Mouse (Mus musculus) layer of hippocampus, adult 2 months (tissue): ENCODE data around the gene Tube1. TPM values are rescaled to one million over a fixed set of nuclear protein-coding genes. Genes with fewer than 3 reads are reported as not detected.
A peak's percentile ranks its signal among the peaks of the same experiment; 100 is the strongest.
"Not testable (repeated sequence)": the region's sequence is repeated elsewhere in the genome, so short reads cannot be mapped to it uniquely, and the experiment has no call there.

Experiments used
- DNase-seq, 2 experiments: peaks; one replicate each; pipeline ENCODE4 v3.0.0; 2022; ENCODE audit warnings: low spot score in 2 of 2
- H3K27ac ChIP-seq: fragments of 200-600 bp; 2 replicates; pipeline ENCODE4 v1.8.1; 2022
- H3K4me3 ChIP-seq: fragments of 200-600 bp; 2 replicates; pipeline ENCODE4 v1.8.1; 2022; ENCODE audit warnings: mild to moderate bottlenecking
- CTCF ChIP-seq: fragments of 200-600 bp; conservative IDR thresholded peaks from 2 replicates; pipeline ENCODE4 v1.8.1; 2022; ENCODE audit warnings: antibody characterized with exemption, mild to moderate bottlenecking, moderate library complexity
- total RNA-seq, 2 experiments: library from RNA; stranded (reverse); gene quantifications; 2 replicates each; pipeline ENCODE4 v1.2.3; 2021

Gene Tube1
- total RNA-seq, 2 experiments from 2014 or later: 3.5 to 3.8 TPM

- Histone ChIP-seq H3K27ac (peak overlapping the region; percentile 94), H3K4me3 (no peak overlapping the region; the same call in 1 of the 2 replicates)
- DNase-seq: no peak
- TF ChIP-seq CTCF: no peak
Measured at GRCm38 (mm10) chr10:39172540-39172931, 38.8 kb downstream of the Tube1 start.

GRCm38 (mm10) chr10:39173077-39173476 is 39.3 kb downstream of the Tube1 start:
- TF ChIP-seq CTCF: no peak
- DNase-seq: no peak
- H3K4me3 ChIP-seq: no peak overlapping the region; the same call in 1 of the 2 replicates
- peak overlapping the region; percentile 94 for H3K27ac ChIP-seq

- Histone ChIP-seq H3K27ac (no peak overlapping the region), H3K4me3 (no peak overlapping the region)
- no peak for TF ChIP-seq CTCF
- no peak for DNase-seq
Measured at GRCm38 (mm10) chr10:39176981-39177380, 43.2 kb downstream of the Tube1 start.

GRCm38 (mm10) chr10:39184864-39185544 is 51.2 kb downstream of the Tube1 start:
- TF ChIP-seq CTCF: no peak
- Histone ChIP-seq H3K4me3 (no peak overlapping the region), H3K27ac (peak overlapping the region; percentile 48; the same call in 1 of the 2 replicates)
- peak; percentile 35 to 71 for DNase-seq

- TF ChIP-seq CTCF: no peak
- DNase-seq: no peak
- peak overlapping the region; percentile 48; the same call in 1 of the 2 replicates for H3K27ac ChIP-seq
- no peak overlapping the region for H3K4me3 ChIP-seq
Measured at GRCm38 (mm10) chr10:39185545-39185906, 51.8 kb downstream of the Tube1 start.

GRCm38 (mm10) chr10:39192673-39193072 is 58.9 kb downstream of the Tube1 start:
- no peak for TF ChIP-seq CTCF
- no peak overlapping the region for H3K27ac ChIP-seq
- no peak overlapping the region for H3K4me3 ChIP-seq
- DNase-seq: no peak

GRCm38 (mm10) chr10:39198216-39198615 is 64.4 kb downstream of the Tube1 start:
- H3K4me3 ChIP-seq, H3K27ac ChIP-seq, DNase-seq: not testable (repeated sequence)

Other genes starting within 250 kb of the Tube1 start
- 1 to 10 TPM; 3.6 to 3.9 TPM for gene Lama4, start 168.5 kb upstream of the Tube1 start, total RNA-seq
- 10 to 100 TPM; 11.2 to 12.3 TPM for gene Fam229b, start 62 bp upstream of the Tube1 start, total RNA-seq
- gene Ccn6, start 29.8 kb downstream of the Tube1 start, total RNA-seq: under 1 TPM; 0.32 to 0.44 TPM
- gene Fyn, start 234.9 kb downstream of the Tube1 start, total RNA-seq: 100 to 1,000 TPM; 127 to 130 TPM